Mouse (Mus musculus): ENCODE measurements around the gene Midn. TPM values are rescaled to one million over a fixed set of nuclear protein-coding genes. Genes with fewer than 3 reads are reported as not detected.

Midn gene
- polyA plus RNA-seq (2015; fragmentation: Nextera tagmentation; extraction: Ambion mirVana): 14.1 and 16.1 TPM in 2 replicates

DNA sequence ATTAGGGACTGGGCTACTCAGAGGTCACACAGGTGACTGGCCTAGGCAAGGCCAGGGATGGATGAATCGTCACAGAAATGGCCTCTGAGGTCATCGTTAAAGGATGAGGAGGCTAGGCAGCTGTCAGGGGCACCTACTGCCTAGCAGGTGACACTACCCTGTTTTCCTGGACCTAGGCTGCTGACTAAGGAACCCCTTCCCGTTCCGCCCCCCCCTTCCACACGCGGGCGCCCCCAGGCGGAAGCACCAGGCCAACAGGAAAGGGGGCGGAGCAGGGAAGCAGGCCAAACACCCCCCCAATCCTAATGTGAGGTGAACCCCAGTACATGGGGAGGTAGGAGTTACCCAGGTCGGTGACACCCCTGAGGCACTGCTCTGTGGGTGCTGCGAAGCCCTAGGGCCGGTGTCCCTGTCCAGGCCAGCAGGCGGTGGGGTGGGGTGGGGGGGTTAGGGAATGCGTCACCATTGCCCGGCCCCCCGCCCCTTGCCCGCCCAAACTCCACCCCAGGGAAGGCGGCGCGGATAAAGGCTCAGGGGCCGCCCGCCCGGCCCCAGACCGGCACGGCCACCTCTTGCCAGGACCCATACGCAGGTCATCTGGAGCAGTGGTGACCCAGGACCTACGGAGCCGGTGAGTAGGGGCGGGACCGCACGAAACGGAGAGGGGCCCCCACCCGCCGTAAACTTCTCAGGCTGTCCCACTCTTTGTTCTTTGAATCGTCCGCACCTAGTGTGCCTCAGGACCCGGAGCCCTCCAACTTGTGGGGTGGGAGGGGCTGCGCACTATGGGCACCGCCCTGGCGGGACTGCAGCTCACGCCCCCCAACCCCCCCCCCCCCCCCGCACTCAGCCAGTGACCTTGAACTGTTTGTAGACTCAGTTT is at the start of gene Midn:
Gene Midn, plus strand, starts transcription at position 554 of the 883 bp plus-strand sequence.
- WGBS: under 1% methylated on average over 41 of the region's 42 CpGs
- Histone ChIP-seq H3K4me2 (replicated peaks) (peak within 1 kb of the TSS; percentile 80), H3K4me1 (replicated peaks) (peaks cover 56% of the 10 kb centered on the region), H3K9me3 (no peaks in the 10 kb centered on the region), H3K27me3 (replicated peaks) (no peaks in the 10 kb centered on the region), H3K9ac (peak within 1 kb of the TSS; percentile 77), H3K4me3 (replicated peaks) (peak within 1 kb of the TSS; percentile 90), H3K36me3 (peaks cover 25% of the 10 kb centered on the region), H3K27ac (peak within 1 kb of the TSS; percentile 96)
- ATAC-seq: peak; percentile 45

DNA sequence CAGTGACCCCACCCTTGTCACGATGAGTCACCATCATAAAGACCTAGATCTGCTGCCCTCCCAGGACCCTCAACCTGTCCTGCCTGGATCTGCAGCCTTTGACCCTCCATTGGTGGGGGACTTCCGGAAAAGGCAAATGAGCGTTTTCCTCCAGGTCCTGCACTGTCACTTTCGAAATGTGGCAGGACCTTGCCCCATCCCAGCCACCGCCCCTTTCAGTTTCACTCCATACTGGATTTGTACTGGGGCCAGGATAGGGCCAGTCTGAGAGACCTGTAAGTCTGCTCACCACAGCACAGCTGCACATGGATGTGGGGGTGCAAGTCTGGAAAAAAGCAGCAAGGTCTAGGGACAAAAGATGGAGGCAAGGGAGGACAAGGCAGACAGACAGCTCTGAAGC is 49.4 kb upstream of the Midn start:
- peak; percentile 54 for ATAC-seq
- 0 out of 2 replicates have a peak overlapping the region, but pooled peaks have one; percentile 23 for H3K27ac ChIP-seq
- H3K9me3 ChIP-seq: no peaks in the 10 kb centered on the region
- no peaks in the 10 kb centered on the region for H3K36me3 ChIP-seq
- H3K4me3 ChIP-seq (replicated peaks): no peak overlapping the region
- peaks cover 55% of the 10 kb centered on the region for H3K4me1 ChIP-seq (replicated peaks)
- H3K9ac ChIP-seq: no peak overlapping the region
- peak overlapping the region; percentile 24 for H3K4me2 ChIP-seq (replicated peaks)
- H3K27me3 ChIP-seq (replicated peaks): no peaks in the 10 kb centered on the region
- WGBS: 64% methylated on average over 5 of the region's 5 CpGs

DNA sequence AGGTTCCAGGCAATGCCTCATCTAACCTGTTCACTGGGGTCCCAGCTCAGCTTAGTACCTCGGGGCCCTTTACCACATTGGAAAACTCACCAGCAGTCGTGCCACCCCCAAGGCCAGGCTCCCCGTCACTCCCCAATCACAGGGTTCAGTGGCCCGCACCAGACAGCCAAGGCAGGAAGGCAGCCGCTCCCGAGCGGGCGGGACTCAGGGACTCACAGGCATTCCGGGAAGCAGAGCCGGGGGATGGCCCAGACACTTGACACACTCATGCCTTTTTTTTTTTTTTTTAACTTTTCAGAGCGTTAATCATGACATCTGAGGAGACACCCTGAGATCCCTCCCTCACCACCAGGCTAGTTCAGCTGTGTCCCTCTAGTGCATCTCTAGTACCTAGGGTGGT is 47.1 kb upstream of the Midn start:
- Histone ChIP-seq H3K36me3 (no peaks in the 10 kb centered on the region), H3K9me3 (no peaks in the 10 kb centered on the region), H3K27ac (no peak overlapping the region), H3K27me3 (replicated peaks) (no peaks in the 10 kb centered on the region), H3K4me2 (replicated peaks) (peak overlapping the region; percentile 89), H3K4me3 (replicated peaks) (peak overlapping the region; percentile 92), H3K9ac (0 out of 2 replicates have a peak overlapping the region, but pooled peaks have one; percentile 20), H3K4me1 (replicated peaks) (peaks cover 56% of the 10 kb centered on the region)
- peak; percentile 24 for ATAC-seq
- WGBS: 43% methylated on average over 11 of the region's 11 CpGs

DNA sequence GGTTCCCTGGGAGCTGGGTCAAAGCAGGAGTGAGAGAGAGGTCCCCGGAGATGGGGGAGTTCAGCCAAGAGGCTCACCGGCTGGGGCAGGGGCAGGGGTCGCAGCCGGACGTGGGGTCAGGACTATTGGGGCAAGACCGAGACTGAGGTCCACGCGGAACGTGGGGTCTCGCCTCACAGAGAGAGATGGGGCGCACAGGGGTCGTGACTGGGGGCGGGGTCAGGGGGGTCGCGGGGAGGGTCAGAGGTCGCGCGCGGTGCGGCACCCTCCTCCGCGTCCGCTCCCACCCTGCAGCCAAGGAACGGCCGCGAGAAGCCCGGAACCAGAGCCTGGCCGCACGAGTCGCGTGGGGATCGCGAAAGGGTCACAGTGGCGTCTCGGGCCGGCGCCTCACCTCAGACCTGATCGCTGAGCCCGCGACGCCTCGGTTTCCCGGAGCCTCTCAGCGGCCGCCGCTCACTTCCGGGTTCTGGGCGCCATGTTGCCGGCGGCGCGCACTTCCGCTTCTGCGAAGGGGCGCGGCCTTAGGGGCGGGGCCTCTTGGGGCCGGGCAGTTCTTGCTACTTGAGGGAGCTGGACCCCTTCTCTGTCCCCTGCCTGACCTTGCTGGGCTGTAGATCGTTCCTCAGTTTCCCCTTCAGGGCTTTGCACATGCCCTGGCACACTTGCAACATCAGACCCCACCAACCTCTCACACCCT is 45.7 kb upstream of the Midn start:
- peak; percentile 86 for ATAC-seq
- peak overlapping the region; percentile 92 for H3K4me3 ChIP-seq (replicated peaks)
- H3K27ac ChIP-seq: peak overlapping the region; percentile 70
- no peaks in the 10 kb centered on the region for H3K9me3 ChIP-seq
- H3K4me1 ChIP-seq (replicated peaks): peaks cover 52% of the 10 kb centered on the region
- H3K4me2 ChIP-seq (replicated peaks): peak overlapping the region; percentile 89
- WGBS: 0% methylated on average over 57 of the region's 59 CpGs
- H3K27me3 ChIP-seq (replicated peaks): no peaks in the 10 kb centered on the region
- H3K36me3 ChIP-seq: no peaks in the 10 kb centered on the region
- peak overlapping the region; percentile 94 for H3K9ac ChIP-seq

DNA sequence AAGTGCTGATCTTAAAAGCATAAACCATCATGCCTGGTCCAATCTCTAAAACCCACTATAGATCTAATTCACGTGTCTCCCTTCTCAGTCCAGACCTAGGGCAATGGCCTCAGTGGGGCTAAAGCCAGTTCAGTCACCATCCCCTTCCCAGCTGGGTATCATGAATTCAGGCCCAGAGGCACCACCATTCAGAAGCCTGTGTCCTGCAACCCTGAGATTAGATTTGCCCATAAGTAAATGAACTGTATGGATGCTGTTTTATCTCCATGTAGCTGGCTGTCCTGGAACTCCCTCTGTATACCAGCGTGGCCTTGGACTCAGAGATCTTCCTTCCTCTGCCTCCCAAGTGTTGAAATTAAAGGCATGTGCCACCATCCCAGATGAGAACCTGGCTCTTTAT is 45.0 kb upstream of the Midn start:
- Histone ChIP-seq H3K9me3 (no peaks in the 10 kb centered on the region), H3K4me2 (replicated peaks) (no peak overlapping the region), H3K9ac (no peak overlapping the region), H3K4me1 (replicated peaks) (peaks cover 45% of the 10 kb centered on the region), H3K27ac (no peak overlapping the region), H3K36me3 (no peaks in the 10 kb centered on the region), H3K4me3 (replicated peaks) (no peak overlapping the region), H3K27me3 (replicated peaks) (no peaks in the 10 kb centered on the region)
- ATAC-seq: no peak
- WGBS: 84% methylated on average over 2 of the region's 2 CpGs

DNA sequence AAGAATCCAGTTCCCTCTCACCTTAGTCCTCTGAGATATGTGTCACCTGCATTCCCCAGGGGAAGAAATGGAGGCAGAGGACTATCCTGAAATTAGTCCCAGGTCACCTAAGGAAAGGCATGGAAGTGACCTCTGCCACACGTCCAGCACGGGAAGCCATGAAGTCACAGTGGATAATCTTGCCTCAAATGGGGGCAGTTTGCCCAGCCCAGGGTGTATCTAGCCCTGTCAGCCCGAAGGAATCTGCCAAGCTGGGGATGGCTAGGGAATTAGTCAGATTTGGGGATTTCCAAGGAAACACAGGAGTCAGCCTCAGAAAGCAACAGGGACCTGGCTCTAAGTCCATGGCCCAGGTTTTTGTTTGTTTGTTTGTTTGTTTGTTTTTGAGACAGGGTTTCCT is 43.9 kb upstream of the Midn start:
- Histone ChIP-seq H3K27ac (no peak overlapping the region), H3K27me3 (replicated peaks) (no peaks in the 10 kb centered on the region), H3K4me2 (replicated peaks) (no peak overlapping the region), H3K4me1 (replicated peaks) (peaks cover 34% of the 10 kb centered on the region), H3K4me3 (replicated peaks) (no peak overlapping the region), H3K36me3 (no peaks in the 10 kb centered on the region), H3K9me3 (no peaks in the 10 kb centered on the region), H3K9ac (no peak overlapping the region)
- 80% methylated on average over 3 of the region's 3 CpGs for WGBS
- ATAC-seq: no peak

DNA sequence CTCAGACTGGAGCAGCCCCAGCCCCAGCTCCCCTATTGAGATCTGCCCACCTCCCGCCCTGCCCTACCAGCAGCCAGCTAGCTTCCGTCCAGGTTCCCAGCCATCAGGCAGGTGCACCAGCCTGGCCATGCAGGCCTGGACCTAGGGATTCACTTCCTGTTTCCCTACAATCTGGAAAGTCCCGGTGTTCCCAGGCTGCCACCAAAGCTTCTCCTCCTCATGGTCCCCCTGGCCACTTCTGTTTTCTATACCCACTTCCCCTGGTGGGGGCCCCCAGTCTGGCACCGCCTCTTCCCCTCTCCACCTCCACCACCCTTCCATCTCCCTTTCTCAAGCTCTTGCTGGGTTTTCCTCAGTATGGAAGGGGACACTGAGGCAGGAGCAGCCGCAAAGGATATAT is 42.6 kb upstream of the Midn start, which contains the start of gene Sbno2:
Gene Sbno2, minus strand, starts transcription at position 112 of the 400 bp plus-strand sequence.
- Histone ChIP-seq H3K36me3 (no peaks in the 10 kb centered on the region), H3K9me3 (no peaks in the 10 kb centered on the region), H3K9ac (no peak within 1 kb of the TSS), H3K27ac (peak within 1 kb of the TSS; percentile 66), H3K4me3 (replicated peaks) (0 out of 2 replicates have a peak within 1 kb of the TSS, but pooled peaks have one; percentile 1), H3K4me2 (replicated peaks) (peak within 1 kb of the TSS; percentile 39), H3K27me3 (replicated peaks) (no peaks in the 10 kb centered on the region), H3K4me1 (replicated peaks) (peaks cover 25% of the 10 kb centered on the region)
- 71% methylated on average over 5 of the region's 5 CpGs for whole genome bisulfite sequencing
- no peak for ATAC-seq

DNA sequence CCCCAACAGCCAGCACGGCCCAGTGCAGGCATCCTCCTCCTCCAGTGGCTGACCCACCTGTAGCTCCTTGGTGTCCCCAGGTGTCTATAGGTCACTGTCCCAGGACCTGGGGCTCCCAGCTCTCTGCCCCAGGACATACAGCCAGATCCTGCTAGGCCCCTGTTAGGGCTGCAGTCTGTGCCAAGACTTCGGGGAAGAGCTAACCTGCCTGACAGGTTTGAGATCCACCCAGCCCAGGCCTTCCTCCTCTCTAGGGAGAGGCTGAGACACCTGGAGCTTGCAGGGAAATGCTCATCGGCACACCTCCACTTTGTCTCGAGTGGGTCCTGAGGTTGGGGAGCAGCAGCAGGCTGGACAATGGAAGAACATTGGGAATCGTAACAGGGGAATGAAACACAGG is 42.1 kb upstream of the Midn start:
- no peaks in the 10 kb centered on the region for H3K36me3 ChIP-seq
- no peaks in the 10 kb centered on the region for H3K9me3 ChIP-seq
- peaks cover 20% of the 10 kb centered on the region for H3K4me1 ChIP-seq (replicated peaks)
- WGBS: 50% methylated on average over 5 of the region's 5 CpGs
- ATAC-seq: peak; percentile 66
- peak overlapping the region; percentile 66 for H3K27ac ChIP-seq
- 0 out of 2 replicates have a peak overlapping the region, but pooled peaks have one; percentile 1 for H3K4me3 ChIP-seq (replicated peaks)
- peak overlapping the region; percentile 39 for H3K4me2 ChIP-seq (replicated peaks)
- H3K9ac ChIP-seq: no peak overlapping the region
- no peaks in the 10 kb centered on the region for H3K27me3 ChIP-seq (replicated peaks)

DNA sequence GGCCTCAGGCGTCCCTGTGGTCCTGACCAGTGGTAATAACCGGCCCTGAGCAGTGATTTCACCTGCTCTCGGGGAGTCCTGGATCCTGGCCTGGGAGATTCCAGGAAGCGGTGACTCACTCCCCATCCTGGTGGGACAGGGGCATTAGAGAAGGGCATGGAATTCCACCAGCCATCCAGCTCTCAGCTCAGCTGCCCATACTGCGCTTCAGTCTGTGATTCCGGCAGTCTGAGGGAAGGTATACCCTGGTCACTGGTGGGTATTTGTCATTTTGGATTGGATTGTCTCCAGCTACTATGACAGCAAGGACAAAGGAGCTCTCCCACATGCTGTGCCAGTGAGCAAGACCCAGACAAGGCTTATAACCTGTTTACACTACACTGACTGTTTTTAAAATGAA is 40.4 kb upstream of the Midn start:
- Histone ChIP-seq H3K27ac (no peak overlapping the region), H3K4me2 (replicated peaks) (no peak overlapping the region)
- 60% methylated on average over 6 of the region's 6 CpGs for WGBS

DNA sequence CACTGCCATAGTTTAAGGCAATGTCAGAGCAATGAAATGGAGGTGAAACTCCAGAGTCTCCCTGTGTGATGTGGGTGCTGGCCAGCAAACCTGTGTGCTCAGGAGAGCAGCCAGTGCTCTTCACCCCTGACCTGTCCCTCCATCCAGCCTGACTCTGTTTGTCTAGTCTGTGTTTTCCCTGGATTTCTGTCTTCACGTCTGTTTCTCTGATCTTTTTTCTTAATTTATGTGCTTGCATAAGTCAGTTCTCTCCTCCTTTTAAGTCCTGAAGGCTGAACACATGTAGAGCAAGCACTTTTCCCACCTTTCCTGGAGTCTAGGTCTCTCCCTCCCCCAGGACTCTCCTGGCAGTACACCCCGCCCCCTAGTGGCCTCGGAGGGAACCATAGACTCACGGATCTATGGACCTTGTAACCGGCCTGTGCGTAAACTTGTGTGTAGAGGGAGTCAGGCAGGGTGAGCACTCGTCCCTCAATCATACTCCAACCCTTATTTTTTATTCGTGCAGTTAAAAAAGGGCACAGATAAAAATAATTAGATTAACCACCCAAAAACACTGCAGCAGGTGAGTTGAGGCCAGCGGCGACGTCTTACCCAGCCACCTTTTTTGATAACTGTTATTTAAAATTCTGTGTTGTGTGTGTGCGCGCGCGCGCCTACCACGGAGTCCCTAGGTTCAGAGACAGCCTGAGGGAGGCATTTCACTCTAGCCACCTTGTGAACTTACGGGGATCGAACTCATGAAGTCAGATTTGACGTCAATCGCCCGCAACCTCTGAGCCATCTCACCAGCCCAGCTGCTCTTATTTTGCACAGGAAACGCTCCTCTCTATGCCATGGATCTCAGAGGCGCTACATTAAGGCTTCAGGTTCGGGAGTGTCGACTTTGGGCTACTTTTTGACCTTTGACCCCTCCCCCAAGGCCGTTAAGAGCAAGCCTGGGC is 33.5 kb upstream of the Midn start:
- H3K27me3 ChIP-seq (replicated peaks): no peaks in the 10 kb centered on the region
- H3K4me1 ChIP-seq (replicated peaks): peaks cover 32% of the 10 kb centered on the region
- H3K9ac ChIP-seq: peak overlapping the region; percentile 57
- peak; percentile 71 for ATAC-seq
- peaks cover 6% of the 10 kb centered on the region; the same call in 1 of the 2 replicates for H3K36me3 ChIP-seq
- H3K4me2 ChIP-seq (replicated peaks): peak overlapping the region; percentile 63
- WGBS: 2% methylated on average over 27 of the region's 27 CpGs
- peak overlapping the region; percentile 90 for H3K4me3 ChIP-seq (replicated peaks)
- H3K9me3 ChIP-seq: no peaks in the 10 kb centered on the region
- H3K27ac ChIP-seq: peak overlapping the region; percentile 85

More for the DNA sequence above, 40.4 kb upstream of the Midn start:
- no peaks in the 10 kb centered on the region for H3K27me3 ChIP-seq (replicated peaks)
- ATAC-seq: no peak
- no peaks in the 10 kb centered on the region for H3K9me3 ChIP-seq
- H3K4me1 ChIP-seq (replicated peaks): peaks cover 10% of the 10 kb centered on the region; the same call in 1 of the 2 replicates
- no peak overlapping the region for H3K4me3 ChIP-seq (replicated peaks)
- no peaks in the 10 kb centered on the region for H3K36me3 ChIP-seq
- H3K9ac ChIP-seq: no peak overlapping the region

DNA sequence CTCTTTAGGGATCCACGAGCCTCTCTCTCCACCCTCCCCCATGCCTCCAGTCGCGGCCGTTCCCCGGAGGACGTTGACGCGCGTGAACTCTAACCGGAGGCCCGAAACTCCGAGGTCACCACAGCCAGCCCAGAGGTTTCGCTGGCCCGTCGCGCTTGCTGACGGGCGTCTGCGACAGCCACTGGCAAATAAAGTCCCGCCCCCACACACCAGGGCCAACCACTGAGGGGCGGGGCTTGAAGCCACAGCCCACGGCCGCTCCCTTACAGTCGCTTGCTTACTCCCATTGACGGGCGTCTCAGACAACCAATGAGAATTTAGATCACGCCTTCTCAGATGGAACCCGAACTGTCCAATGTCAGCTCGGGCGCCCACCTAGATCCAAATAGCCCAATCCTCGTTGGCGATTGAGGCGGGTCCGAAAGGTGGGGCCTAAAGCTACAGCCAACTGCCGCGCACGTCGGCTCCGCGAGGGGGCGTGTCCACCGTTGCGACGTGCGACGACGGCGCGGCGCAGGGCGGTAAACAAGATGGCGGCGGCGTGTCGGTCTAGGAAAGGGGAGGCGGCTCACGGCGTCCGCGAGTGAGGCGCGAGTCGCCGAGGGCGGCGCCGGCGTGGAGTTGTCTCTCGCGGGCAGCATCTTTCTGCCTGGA is 32.7 kb upstream of the Midn start, which contains the start of gene Stk11:
Gene Stk11, plus strand, starts transcription at position 514 of the 654 bp plus-strand sequence.
- peak within 1 kb of the TSS; percentile 85 for H3K27ac ChIP-seq
- H3K4me2 ChIP-seq (replicated peaks): peak within 1 kb of the TSS; percentile 93
- under 1% methylated on average over 70 of the region's 70 CpGs for WGBS
- peak within 1 kb of the TSS; percentile 95 for H3K9ac ChIP-seq
- peaks cover 11% of the 10 kb centered on the region for H3K36me3 ChIP-seq
- ATAC-seq: peak; percentile 98
- H3K9me3 ChIP-seq: no peaks in the 10 kb centered on the region
- H3K4me3 ChIP-seq (replicated peaks): peak within 1 kb of the TSS; percentile 90
- no peaks in the 10 kb centered on the region for H3K27me3 ChIP-seq (replicated peaks)
- peaks cover 37% of the 10 kb centered on the region for H3K4me1 ChIP-seq (replicated peaks)
